Mouse (Mus musculus): ENCODE results near the gene Adamts8.

GRCm38 (mm10) chr9:30940328-30940727, 2.0 kb upstream of the Adamts8 start:
- TF ChIP-seq CTCF (IDR thresholded peaks at IDR 0.05; ENCODE audit: low read depth, low read length), result peak; percentile 78
- no peak for TF ChIP-seq POLR2A (IDR thresholded peaks at IDR 0.05; ENCODE audit: insufficient read depth, low read length)
- TF ChIP-seq EP300 (IDR thresholded peaks at IDR 0.05; ENCODE audit: insufficient read depth, low read depth, low read length), result no peak
